Mouse (Mus musculus): ENCODE measurements around the gene Alpl. TPM values are rescaled to one million over a fixed set of nuclear protein-coding genes. Genes with fewer than 3 reads are reported as not detected.

Gene Alpl
- polyA plus RNA-seq, 1 experiment from 2014 or later = 9.7 TPM

DNA sequence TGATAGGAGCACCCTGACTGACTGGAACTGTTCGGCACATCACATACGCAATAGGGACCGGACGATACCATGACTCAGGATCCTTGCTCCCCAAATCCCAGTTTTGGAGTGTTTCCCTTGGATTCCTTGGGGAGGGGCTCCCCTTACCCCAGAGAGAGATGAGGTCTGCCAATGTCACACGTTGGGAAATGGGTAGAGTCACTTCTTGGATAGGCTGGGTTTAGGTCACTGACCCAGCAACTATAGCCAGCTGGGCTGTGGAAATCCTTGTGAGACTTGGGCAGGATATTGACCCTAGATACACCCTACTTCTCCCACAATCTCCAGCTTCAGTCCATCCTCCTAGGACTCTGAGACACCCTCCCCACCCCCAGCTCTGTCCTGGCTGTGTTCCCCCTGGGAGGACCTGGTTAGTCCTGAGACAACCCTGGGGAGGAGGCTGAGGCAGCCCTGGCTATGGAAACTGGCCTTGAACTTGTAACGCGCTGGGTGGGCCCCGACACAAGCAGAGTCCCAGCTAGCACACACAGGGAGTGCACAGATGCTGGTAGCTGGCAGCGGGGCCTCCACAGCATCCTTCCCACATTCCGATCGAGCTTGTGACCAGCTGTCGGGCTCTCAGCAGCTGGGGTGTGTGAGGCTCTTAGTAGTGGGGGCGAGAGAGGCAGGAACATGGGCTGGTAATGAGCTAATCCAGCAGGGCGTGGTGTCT lies 25.1 kb downstream of the Alpl start:
- Histone ChIP-seq H3K4me1 (replicated peaks) (peaks cover 38% of the 10 kb centered on the region), H3K4me3 (replicated peaks) (no peak overlapping the region), H3K4me2 (no peak overlapping the region), H3K36me3 (replicated peaks) (no peaks in the 10 kb centered on the region), H3K9me3 (replicated peaks) (no peaks in the 10 kb centered on the region), H3K27ac (replicated peaks) (no peak overlapping the region), H3K27me3 (peaks cover 61% of the 10 kb centered on the region), H3K9ac (no peak overlapping the region)
- 66% methylated on average over 14 of the region's 14 CpGs for WGBS (ENCODE audit: insufficient replicate concordance)
- no peak for ATAC-seq (ENCODE audit: insufficient read depth)

DNA sequence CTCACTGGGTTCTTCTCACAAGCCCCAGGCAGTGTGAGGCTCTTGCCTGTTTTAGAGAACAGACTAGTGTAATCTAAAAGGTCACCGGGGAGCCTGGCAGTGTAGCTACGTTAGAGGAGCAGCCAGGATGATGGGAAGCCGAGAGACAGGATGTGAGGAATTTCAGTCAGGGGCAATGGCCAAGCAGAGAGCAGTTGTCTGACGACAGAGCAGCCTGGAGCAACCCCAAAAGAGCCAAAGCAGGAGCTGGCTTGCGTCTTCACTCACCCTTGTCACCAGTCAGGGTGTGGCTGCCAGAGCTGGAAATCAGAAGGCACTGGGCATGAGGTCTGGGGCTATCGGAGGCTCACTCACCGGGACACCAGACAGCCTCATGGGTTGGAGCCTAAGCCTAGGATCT lies 26.5 kb downstream of the Alpl start:
- Histone ChIP-seq H3K36me3 (replicated peaks) (no peaks in the 10 kb centered on the region), H3K4me1 (replicated peaks) (peaks cover 50% of the 10 kb centered on the region), H3K9me3 (replicated peaks) (no peaks in the 10 kb centered on the region), H3K4me2 (no peak overlapping the region), H3K4me3 (replicated peaks) (no peak overlapping the region), H3K27me3 (peaks cover 59% of the 10 kb centered on the region), H3K27ac (replicated peaks) (no peak overlapping the region), H3K9ac (no peak overlapping the region)
- ATAC-seq (ENCODE audit: insufficient read depth) = no peak
- WGBS (ENCODE audit: insufficient replicate concordance) = 57% methylated on average over 7 of the region's 7 CpGs

DNA sequence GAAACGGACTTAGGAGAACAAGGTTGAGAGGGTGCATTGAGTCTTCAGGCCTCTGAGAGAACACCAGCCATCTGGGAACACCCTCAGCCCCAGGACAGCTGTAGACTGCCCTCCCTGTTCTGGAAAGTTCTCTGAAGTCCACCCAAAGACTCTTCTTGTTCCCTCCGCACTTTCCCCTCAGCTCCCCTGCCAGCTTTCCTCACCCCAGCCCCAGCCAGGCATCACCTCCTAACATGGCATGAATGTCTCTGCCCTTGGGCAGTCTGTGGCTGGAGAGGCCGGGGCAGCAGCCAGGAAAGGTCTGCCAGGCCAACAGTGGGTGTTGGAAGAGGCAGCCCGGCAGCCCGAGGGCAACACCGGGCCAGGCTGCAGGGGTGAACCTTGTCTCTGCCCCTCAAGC lies 27.4 kb downstream of the Alpl start:
- no peaks in the 10 kb centered on the region for H3K36me3 ChIP-seq (replicated peaks)
- no peaks in the 10 kb centered on the region for H3K9me3 ChIP-seq (replicated peaks)
- H3K4me1 ChIP-seq (replicated peaks) = peaks cover 48% of the 10 kb centered on the region
- H3K9ac ChIP-seq = no peak overlapping the region
- no peak overlapping the region for H3K4me2 ChIP-seq
- no peak for ATAC-seq (ENCODE audit: insufficient read depth)
- H3K4me3 ChIP-seq (replicated peaks) = no peak overlapping the region
- 69% methylated on average over 6 of the region's 6 CpGs for WGBS (ENCODE audit: insufficient replicate concordance)
- H3K27me3 ChIP-seq = peaks cover 53% of the 10 kb centered on the region
- no peak overlapping the region for H3K27ac ChIP-seq (replicated peaks)

DNA sequence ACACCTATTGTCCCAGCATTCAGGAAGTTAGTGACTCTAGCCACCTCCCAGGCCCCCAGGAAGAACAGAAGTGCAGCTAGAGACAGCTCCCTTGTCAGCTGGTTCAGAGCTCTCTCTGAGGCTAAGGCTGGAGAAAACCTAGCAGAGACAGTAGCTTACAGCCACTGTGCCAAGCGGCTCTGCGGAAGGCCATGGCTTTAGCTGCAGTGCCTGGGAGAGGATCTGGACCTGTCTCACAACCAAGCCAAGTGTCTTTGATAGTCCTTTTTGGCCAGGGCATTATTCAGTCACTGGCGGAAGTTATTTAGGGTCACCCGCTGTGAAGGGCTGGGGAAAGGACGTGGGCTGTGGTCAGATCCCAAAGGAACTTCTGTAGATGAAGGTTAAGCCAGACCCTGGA lies 27.8 kb downstream of the Alpl start:
- H3K9ac ChIP-seq = no peak overlapping the region
- H3K9me3 ChIP-seq (replicated peaks) = no peaks in the 10 kb centered on the region
- peaks cover 44% of the 10 kb centered on the region for H3K4me1 ChIP-seq (replicated peaks)
- no peak for ATAC-seq (ENCODE audit: insufficient read depth)
- no peak overlapping the region for H3K4me3 ChIP-seq (replicated peaks)
- H3K27ac ChIP-seq (replicated peaks) = no peak overlapping the region
- 69% methylated on average over 5 of the region's 5 CpGs for WGBS (ENCODE audit: insufficient replicate concordance)
- no peak overlapping the region for H3K4me2 ChIP-seq
- H3K36me3 ChIP-seq (replicated peaks) = no peaks in the 10 kb centered on the region
- H3K27me3 ChIP-seq = peaks cover 50% of the 10 kb centered on the region

DNA sequence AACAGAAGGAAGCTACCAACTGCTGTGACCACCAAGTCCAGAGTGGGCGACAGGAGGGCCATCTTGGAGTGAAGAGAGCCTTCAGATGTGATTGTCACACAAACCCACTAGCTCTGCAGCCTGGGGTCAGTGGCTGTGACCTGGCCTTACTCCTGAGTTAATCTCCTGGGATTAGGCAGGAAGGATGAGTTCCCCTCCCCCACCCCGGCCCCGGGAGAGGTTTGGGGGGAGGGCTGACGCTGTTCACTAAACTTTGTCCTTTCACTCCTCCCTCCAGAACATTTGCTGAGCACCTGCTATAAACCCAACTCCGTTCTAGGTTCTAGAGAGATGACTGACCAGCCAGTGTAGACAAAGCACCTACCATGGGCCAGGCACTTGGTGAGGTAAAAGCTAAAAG lies 29.8 kb downstream of the Alpl start:
- H3K4me3 ChIP-seq (replicated peaks) = no peak overlapping the region
- no peak overlapping the region for H3K9ac ChIP-seq
- no peaks in the 10 kb centered on the region for H3K9me3 ChIP-seq (replicated peaks)
- no peaks in the 10 kb centered on the region for H3K36me3 ChIP-seq (replicated peaks)
- ATAC-seq (ENCODE audit: insufficient read depth) = no peak
- H3K4me1 ChIP-seq (replicated peaks) = peaks cover 26% of the 10 kb centered on the region
- H3K27ac ChIP-seq (replicated peaks) = peak overlapping the region; percentile 3; the same call in 1 of the 2 replicates
- H3K4me2 ChIP-seq = no peak overlapping the region
- 38% methylated on average over 5 of the region's 5 CpGs for WGBS (ENCODE audit: insufficient replicate concordance)
- peaks cover 45% of the 10 kb centered on the region for H3K27me3 ChIP-seq

DNA sequence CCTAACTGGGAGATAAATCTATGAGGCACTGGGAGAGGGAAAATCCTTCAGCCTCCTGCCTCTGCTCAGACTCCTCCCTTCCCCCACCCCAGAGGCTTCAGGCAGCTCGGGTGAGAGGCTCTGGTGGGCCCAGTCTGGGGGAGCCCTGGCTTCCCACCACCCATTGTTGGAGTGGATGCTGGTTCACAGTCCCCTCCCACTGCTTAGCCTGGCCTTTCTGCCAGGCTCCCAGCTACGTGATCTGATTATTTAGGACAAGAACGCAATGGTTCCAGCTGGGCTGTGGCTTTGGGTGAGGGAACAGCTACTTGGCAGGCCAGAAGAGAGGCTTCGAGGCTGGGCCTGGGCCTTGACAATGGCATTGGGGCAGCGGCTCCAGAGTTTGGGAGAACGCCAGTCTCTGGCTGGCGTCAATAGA lies 30.6 kb downstream of the Alpl start:
- no peak overlapping the region for H3K9ac ChIP-seq
- no peak overlapping the region for H3K4me3 ChIP-seq (replicated peaks)
- H3K9me3 ChIP-seq (replicated peaks) = no peaks in the 10 kb centered on the region
- H3K27ac ChIP-seq (replicated peaks) = 0 out of 2 replicates have a peak overlapping the region, but pooled peaks have one; percentile 3
- H3K27me3 ChIP-seq = peaks cover 36% of the 10 kb centered on the region
- no peak overlapping the region for H3K4me2 ChIP-seq
- ATAC-seq (ENCODE audit: insufficient read depth) = no peak
- H3K36me3 ChIP-seq (replicated peaks) = no peaks in the 10 kb centered on the region
- H3K4me1 ChIP-seq (replicated peaks) = peaks cover 26% of the 10 kb centered on the region
- 58% methylated on average over 7 of the region's 7 CpGs for WGBS (ENCODE audit: insufficient replicate concordance)

DNA sequence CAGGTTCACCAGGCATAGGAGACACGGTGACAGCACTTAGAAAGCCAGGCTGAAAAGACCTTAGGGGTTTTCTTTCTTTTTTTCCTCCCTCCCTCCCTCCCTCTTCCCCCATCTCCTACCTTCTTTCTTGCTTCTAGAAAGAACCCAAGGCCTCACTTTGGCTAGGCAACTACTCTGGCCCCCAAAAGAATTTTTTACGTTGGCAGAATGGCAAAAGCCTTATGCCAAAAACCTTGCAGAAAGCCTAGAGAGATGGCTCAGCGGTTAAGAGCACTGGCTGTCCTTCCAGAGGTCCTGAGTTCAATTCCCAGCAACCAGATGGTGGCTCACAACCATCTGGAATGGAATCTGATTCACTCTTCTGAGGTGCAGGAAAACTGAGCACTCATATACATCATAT lies 31.6 kb downstream of the Alpl start:
- Histone ChIP-seq H3K4me3 (replicated peaks) (no peak overlapping the region), H3K4me1 (replicated peaks) (peaks cover 21% of the 10 kb centered on the region), H3K9me3 (replicated peaks) (no peaks in the 10 kb centered on the region), H3K27me3 (peaks cover 32% of the 10 kb centered on the region), H3K36me3 (replicated peaks) (no peaks in the 10 kb centered on the region), H3K27ac (replicated peaks) (no peak overlapping the region), H3K4me2 (no peak overlapping the region), H3K9ac (no peak overlapping the region)
- WGBS (ENCODE audit: insufficient replicate concordance) = 64% methylated on average over 3 of the region's 3 CpGs
- ATAC-seq (ENCODE audit: insufficient read depth) = no peak

DNA sequence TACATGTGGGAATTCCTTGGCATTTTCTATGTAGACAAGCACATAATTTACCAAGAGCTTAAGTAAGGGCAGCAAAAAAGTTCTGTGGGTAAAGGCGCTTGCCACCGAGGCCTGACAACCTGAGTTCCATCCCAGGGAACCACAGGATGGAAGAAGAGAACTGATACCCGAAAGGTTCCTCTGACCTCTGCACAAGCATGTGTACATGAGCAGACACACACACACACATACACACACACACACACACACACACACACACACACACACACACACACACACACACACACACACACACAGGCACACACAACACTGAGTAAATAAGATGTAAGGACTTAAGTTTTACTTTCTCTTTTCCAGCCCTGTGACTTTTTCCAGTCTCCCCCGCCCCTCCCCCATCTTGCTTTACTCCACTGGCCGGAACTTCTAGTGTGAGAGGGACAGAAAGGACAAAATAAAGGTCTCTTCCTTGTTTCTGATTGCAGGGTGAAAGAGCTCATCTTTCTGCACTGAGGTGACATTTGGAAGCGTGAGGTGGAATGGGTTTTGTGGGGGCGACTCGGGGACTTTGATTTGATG lies 32.2 kb downstream of the Alpl start:
- H3K36me3 ChIP-seq (replicated peaks) = no peaks in the 10 kb centered on the region
- no peak overlapping the region for H3K9ac ChIP-seq
- H3K9me3 ChIP-seq (replicated peaks) = no peaks in the 10 kb centered on the region
- ATAC-seq (ENCODE audit: insufficient read depth) = no peak
- WGBS (ENCODE audit: insufficient replicate concordance) = 49% methylated on average over 8 of the region's 8 CpGs
- peaks cover 21% of the 10 kb centered on the region for H3K4me1 ChIP-seq (replicated peaks)
- no peak overlapping the region for H3K4me3 ChIP-seq (replicated peaks)
- H3K27ac ChIP-seq (replicated peaks) = no peak overlapping the region
- H3K4me2 ChIP-seq = no peak overlapping the region
- peaks cover 29% of the 10 kb centered on the region for H3K27me3 ChIP-seq

DNA sequence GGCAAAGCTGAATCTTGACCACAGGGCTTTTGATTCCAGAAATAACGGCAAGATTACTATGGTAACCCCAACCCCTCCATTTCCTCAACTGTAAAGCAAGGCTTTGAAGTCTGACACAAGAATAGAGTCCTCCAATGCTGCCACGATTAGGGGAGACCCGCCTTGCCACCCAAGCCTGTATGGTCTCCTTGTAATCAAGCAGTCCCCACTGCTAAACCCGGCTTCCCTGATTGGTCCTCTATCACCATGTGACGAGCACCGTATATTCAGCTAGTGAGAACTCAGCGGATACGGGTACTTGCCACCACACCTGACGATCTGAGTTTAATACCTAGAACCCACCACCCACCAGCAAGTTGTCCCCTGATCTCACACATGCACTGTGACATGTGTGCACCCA lies 33.3 kb downstream of the Alpl start:
- H3K4me3 ChIP-seq (replicated peaks) = no peak overlapping the region
- H3K9ac ChIP-seq = no peak overlapping the region
- no peak overlapping the region for H3K27ac ChIP-seq (replicated peaks)

DNA sequence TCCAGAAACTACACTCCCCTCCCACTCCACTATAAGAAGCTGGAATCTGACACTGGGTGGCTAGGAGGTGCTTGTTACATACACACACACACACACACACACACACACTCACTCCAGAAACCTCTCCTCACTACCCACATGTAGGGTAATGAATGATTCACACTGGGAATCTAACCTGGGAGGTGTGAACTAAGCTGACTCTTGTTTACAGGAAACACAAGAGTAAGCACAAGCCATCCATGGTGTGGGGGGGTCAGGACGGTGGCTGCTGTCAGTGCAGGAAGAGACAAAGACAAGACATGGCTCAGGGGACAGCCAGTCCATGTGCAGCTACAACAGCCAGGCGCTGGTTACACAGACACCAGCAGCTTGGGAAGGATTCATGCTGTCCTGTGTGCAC lies 41.7 kb downstream of the Alpl start:
- WGBS (ENCODE audit: insufficient replicate concordance) = 63% methylated on average over 2 of the region's 2 CpGs
- no peak overlapping the region for H3K27ac ChIP-seq (replicated peaks)
- no peaks in the 10 kb centered on the region for H3K36me3 ChIP-seq (replicated peaks)
- H3K9me3 ChIP-seq (replicated peaks) = no peaks in the 10 kb centered on the region
- H3K4me1 ChIP-seq (replicated peaks) = peaks cover 52% of the 10 kb centered on the region
- no peak overlapping the region for H3K4me3 ChIP-seq (replicated peaks)
- ATAC-seq (ENCODE audit: insufficient read depth) = no peak
- H3K27me3 ChIP-seq = peaks cover 45% of the 10 kb centered on the region
- H3K9ac ChIP-seq = no peak overlapping the region
- H3K4me2 ChIP-seq = no peak overlapping the region

More for the DNA sequence above, 33.3 kb downstream of the Alpl start:
- Histone ChIP-seq H3K36me3 (replicated peaks) (no peaks in the 10 kb centered on the region), H3K27me3 (peaks cover 29% of the 10 kb centered on the region), H3K4me1 (replicated peaks) (peaks cover 21% of the 10 kb centered on the region), H3K9me3 (replicated peaks) (no peaks in the 10 kb centered on the region), H3K4me2 (no peak overlapping the region)
- no peak for ATAC-seq (ENCODE audit: insufficient read depth)
- WGBS (ENCODE audit: insufficient replicate concordance) = 71% methylated on average over 9 of the region's 9 CpGs

DNA sequence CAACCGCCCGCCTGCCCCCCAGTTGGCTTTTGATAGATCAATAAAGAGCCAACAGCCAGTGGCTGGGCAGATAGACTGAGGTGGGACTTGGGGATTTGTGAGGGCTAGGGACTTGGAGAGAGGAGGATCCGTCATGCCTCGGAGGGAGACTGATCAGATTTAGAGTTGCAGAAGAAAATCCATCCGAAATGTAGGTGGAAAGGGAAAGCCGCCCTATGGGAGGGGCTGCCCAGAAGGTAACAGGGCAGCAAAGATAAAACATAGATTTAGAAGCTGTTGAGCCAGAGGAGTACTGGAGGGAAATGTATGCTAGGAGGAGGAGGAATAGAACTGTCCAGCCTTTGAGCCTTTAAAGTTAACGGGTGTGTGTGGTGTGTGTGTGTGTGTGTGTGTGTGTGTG lies 43.0 kb downstream of the Alpl start:
- H3K27ac ChIP-seq (replicated peaks) = peak overlapping the region; percentile 100
- H3K4me3 ChIP-seq (replicated peaks) = peak overlapping the region; percentile 52
- ATAC-seq (ENCODE audit: insufficient read depth) = no peak
- peaks cover 43% of the 10 kb centered on the region for H3K27me3 ChIP-seq
- no peaks in the 10 kb centered on the region for H3K9me3 ChIP-seq (replicated peaks)
- H3K4me1 ChIP-seq (replicated peaks) = peaks cover 64% of the 10 kb centered on the region
- no peaks in the 10 kb centered on the region for H3K36me3 ChIP-seq (replicated peaks)
- 39% methylated on average over 7 of the region's 7 CpGs for WGBS (ENCODE audit: insufficient replicate concordance)
- H3K4me2 ChIP-seq = peak overlapping the region; percentile 73
- H3K9ac ChIP-seq = peak overlapping the region; percentile 72

All from liver, embryonic 15.5 days (tissue).